Mouse (Mus musculus) spleen, postnatal 14 days (tissue): ENCODE data around the gene Rnf187.
A peak's percentile ranks its signal among the peaks of the same experiment; 100 is the strongest.

ENCODE experiments used
- DNase-seq, 2 experiments: peaks; one replicate each; pipeline ENCODE4 v3.0.0; 2021 to 2022; ENCODE audit warnings: low spot score in 2 of 2

The Rnf187 gene

GRCm38 (mm10) chr11:58965001-58965760 is 26.5 kb upstream of the Rnf187 start:
- DNase-seq: no peak

- no peak for DNase-seq
Measured at GRCm38 (mm10) chr11:58964216-58964615, 25.5 kb upstream of the Rnf187 start.

- DNase-seq: no peak
Measured at GRCm38 (mm10) chr11:58963543-58963942, 24.8 kb upstream of the Rnf187 start.

- no peak for DNase-seq
Measured at GRCm38 (mm10) chr11:58961364-58962177, 22.9 kb upstream of the Rnf187 start.

GRCm38 (mm10) chr11:58959921-58960465 is 21.3 kb upstream of the Rnf187 start:
- peak; percentile 72 for DNase-seq

- DNase-seq: no peak
Measured at GRCm38 (mm10) chr11:58959186-58959825, 20.6 kb upstream of the Rnf187 start.

- no peak for DNase-seq
Measured at GRCm38 (mm10) chr11:58958536-58958935, 19.8 kb upstream of the Rnf187 start.

- no peak for DNase-seq
Measured at GRCm38 (mm10) chr11:58957226-58957914, 18.7 kb upstream of the Rnf187 start.

GRCm38 (mm10) chr11:58955868-58956257 is 17.1 kb upstream of the Rnf187 start:
- DNase-seq: no peak

- no peak for DNase-seq
Measured at GRCm38 (mm10) chr11:58955143-58955867, 16.6 kb upstream of the Rnf187 start.

GRCm38 (mm10) chr11:58954420-58955142 is 15.9 kb upstream of the Rnf187 start, which contains the start of the genes Hist3h2a and Trim17:
Gene Hist3h2a (plus strand): TSS chr11:58954685.
Gene Trim17 (plus strand): TSS chr11:58954685.
- peak; percentile 64 to 74 for DNase-seq

- peak in 1 of 2 experiments; percentile 54 for DNase-seq
Measured at GRCm38 (mm10) chr11:58954170-58954419, 15.4 kb upstream of the Rnf187 start.

GRCm38 (mm10) chr11:58953351-58954169 is 14.8 kb upstream of the Rnf187 start:
- DNase-seq: peak; percentile 38

- no peak for DNase-seq
Measured at GRCm38 (mm10) chr11:58951210-58951609, 12.5 kb upstream of the Rnf187 start.

GRCm38 (mm10) chr11:58949480-58950431 is 11.0 kb upstream of the Rnf187 start:
- DNase-seq: no peak

GRCm38 (mm10) chr11:58948542-58949479 is 10.1 kb upstream of the Rnf187 start, which contains the start of gene Hist3h2ba:
Gene Hist3h2ba (plus strand): TSS chr11:58948920.
- DNase-seq: peak; percentile 56 to 57
